ENCODE assay signal across 17 mouse cellular contexts in genomic region chr11:80815354-80815753, GRCm38 (mm10).
"Had no signal": no experiment of that assay in that cellular context is flagged by ENCODE, and none has a peak within 500 bp of the region (broad histone marks: within the 10 kb centered on the region; RNA-seq: fewer than 3 reads in every experiment).

No protein-coding gene starts in this region.

- DNase-seq: left cerebral cortex, postnatal 4 days; liver; liver, embryonic 13.5 days; liver, postnatal 0 days; lung, adult 18-20 months; lung, adult 2 months; lung, embryonic 14.5 days; lung, postnatal 10 days; lung, postnatal 14 days; lung, postnatal 36 days; lung, postnatal 4 days; midbrain, embryonic 14.5 days had no signal

- ATAC-seq: liver, embryonic 12.5 days; liver, postnatal 0 days; lung, postnatal 0 days; midbrain, embryonic 13.5 days; midbrain, embryonic 15.5 days; midbrain, embryonic 16.5 days had no signal
